Mouse (Mus musculus) liver, postnatal 0 days (tissue): ENCODE data around the gene Tmem185b.

ENCODE experiments used
- CTCF ChIP-seq: sonication (generic); IDR thresholded peaks from 2 replicates; pipeline ENCODE4 v1.5.1; 2016; ENCODE audit warnings: antibody characterized with exemption, low read depth
- EP300 ChIP-seq: IDR thresholded peaks from 2 replicates; pipeline ENCODE4 v1.6.1; 2016; ENCODE audit warnings: antibody characterized with exemption, low read depth, mild to moderate bottlenecking

- no peak for TF ChIP-seq CTCF
- no peak for TF ChIP-seq EP300
Measured at GRCm38 (mm10) chr1:119497346-119498004, 28.5 kb upstream of the Tmem185b start.
